Mouse (Mus musculus): ENCODE measurements around the gene Snai3. TPM values are rescaled to one million over a fixed set of nuclear protein-coding genes. Genes with fewer than 3 reads are reported as not detected.

The Snai3 gene
- total and polyA plus RNA-seq, 2 experiments from 2014 or later, result not detected

- no peak overlapping the region for H3K4me3 ChIP-seq (ENCODE audit: low read depth, low read length)
- peak; percentile 44; the same call in 1 of the 2 replicates for TF ChIP-seq CTCF (IDR thresholded peaks at IDR 0.05; ENCODE audit: low read depth)
- no peak overlapping the region for H3K27ac ChIP-seq (ENCODE audit: low read depth, low read length)
- peaks cover 28% of the 10 kb centered on the region for H3K27me3 ChIP-seq (ENCODE audit: insufficient read depth, low read length)
- no peaks in the 10 kb centered on the region for H3K4me1 ChIP-seq (ENCODE audit: insufficient read depth)
- WGBS, result 56% methylated on average over 6 of the region's 6 CpGs
- H3K36me3 ChIP-seq (ENCODE audit: insufficient read depth), result no peaks in the 10 kb centered on the region
- H3K9me3 ChIP-seq (ENCODE audit: low read length), result no peaks in the 10 kb centered on the region
- H3K4me2 ChIP-seq (ENCODE audit: low read depth), result no peak overlapping the region
- no peak overlapping the region for H3K9ac ChIP-seq
- no peak for ATAC-seq
- no peak for DNase-seq
Measured at GRCm38 (mm10) chr8:122459218-122459900, 1.2 kb downstream of the Snai3 start.

DNA sequence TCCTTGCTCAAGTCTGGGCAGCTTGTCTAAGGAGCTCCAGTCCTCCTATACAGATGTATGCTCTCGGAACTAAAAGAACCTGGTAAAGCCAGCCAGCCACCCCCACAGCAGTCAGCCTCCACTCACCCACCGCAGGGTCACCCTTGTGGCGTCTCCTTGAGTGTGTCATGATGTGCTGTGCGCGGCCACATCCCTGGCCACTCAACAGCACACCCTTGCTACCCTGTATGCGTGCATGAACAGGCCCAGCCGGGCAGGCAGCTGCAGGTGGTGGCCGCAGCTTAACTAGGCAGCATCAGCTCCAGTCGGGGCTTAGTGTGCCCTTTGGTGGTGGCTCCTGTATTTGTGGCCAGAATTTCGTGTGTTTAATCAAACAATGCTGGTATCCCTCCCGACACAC is 3.4 kb downstream of the Snai3 start:
- ATAC-seq (no peak), DNase-seq (no peak)
- Histone ChIP-seq H3K4me2 (ENCODE audit: low read depth) (no peak overlapping the region), H3K4me3 (ENCODE audit: low read depth, low read length) (no peak overlapping the region), H3K9me3 (ENCODE audit: low read length) (no peaks in the 10 kb centered on the region), H3K27me3 (ENCODE audit: insufficient read depth, low read length) (peaks cover 28% of the 10 kb centered on the region), H3K36me3 (ENCODE audit: insufficient read depth) (no peaks in the 10 kb centered on the region), H3K4me1 (ENCODE audit: insufficient read depth) (no peaks in the 10 kb centered on the region), H3K9ac (no peak overlapping the region), H3K27ac (ENCODE audit: low read depth, low read length) (no peak overlapping the region)
- no peak for TF ChIP-seq CTCF (IDR thresholded peaks at IDR 0.05; ENCODE audit: low read depth)
- WGBS, result 76% methylated on average over 11 of the region's 11 CpGs

- Histone ChIP-seq H3K4me2 (ENCODE audit: low read depth) (no peak overlapping the region), H3K27ac (ENCODE audit: low read depth, low read length) (no peak overlapping the region), H3K4me1 (ENCODE audit: insufficient read depth) (no peaks in the 10 kb centered on the region), H3K36me3 (ENCODE audit: insufficient read depth) (no peaks in the 10 kb centered on the region), H3K4me3 (ENCODE audit: low read depth, low read length) (no peak overlapping the region), H3K9ac (no peak overlapping the region), H3K9me3 (ENCODE audit: low read length) (no peaks in the 10 kb centered on the region), H3K27me3 (ENCODE audit: insufficient read depth, low read length) (peaks cover under 1% of the 10 kb centered on the region; the same call in 1 of the 2 replicates)
- ATAC-seq (no peak), DNase-seq (no peak)
- WGBS, result 87% methylated on average over 6 of the region's 6 CpGs
- no peak for TF ChIP-seq CTCF (IDR thresholded peaks at IDR 0.05; ENCODE audit: low read depth)
Measured at GRCm38 (mm10) chr8:122454409-122454808, 6.1 kb downstream of the Snai3 start.

- ATAC-seq, result no peak
- no peak overlapping the region for H3K9ac ChIP-seq
- no peak for TF ChIP-seq CTCF (IDR thresholded peaks at IDR 0.05; ENCODE audit: low read depth)
- 86% methylated on average over 10 of the region's 10 CpGs for WGBS
- no peak for DNase-seq
- H3K27me3 ChIP-seq (ENCODE audit: insufficient read depth, low read length), result no peaks in the 10 kb centered on the region
- no peaks in the 10 kb centered on the region for H3K4me1 ChIP-seq (ENCODE audit: insufficient read depth)
- H3K9me3 ChIP-seq (ENCODE audit: low read length), result no peaks in the 10 kb centered on the region
- no peak overlapping the region for H3K4me3 ChIP-seq (ENCODE audit: low read depth, low read length)
- H3K36me3 ChIP-seq (ENCODE audit: insufficient read depth), result no peaks in the 10 kb centered on the region
- no peak overlapping the region for H3K4me2 ChIP-seq (ENCODE audit: low read depth)
- no peak overlapping the region for H3K27ac ChIP-seq (ENCODE audit: low read depth, low read length)
Measured at GRCm38 (mm10) chr8:122452154-122452553, 8.4 kb downstream of the Snai3 start.

GRCm38 (mm10) chr8:122451161-122451703 is 9.3 kb downstream of the Snai3 start:
- H3K4me3 ChIP-seq (ENCODE audit: low read depth, low read length), result no peak overlapping the region
- no peak overlapping the region for H3K4me2 ChIP-seq (ENCODE audit: low read depth)
- H3K9ac ChIP-seq, result no peak overlapping the region
- H3K36me3 ChIP-seq (ENCODE audit: insufficient read depth), result no peaks in the 10 kb centered on the region
- H3K9me3 ChIP-seq (ENCODE audit: low read length), result no peaks in the 10 kb centered on the region
- H3K27me3 ChIP-seq (ENCODE audit: insufficient read depth, low read length), result no peaks in the 10 kb centered on the region
- ATAC-seq (no peak), DNase-seq (no peak)
- WGBS, result 82% methylated on average over 7 of the region's 7 CpGs
- no peaks in the 10 kb centered on the region for H3K4me1 ChIP-seq (ENCODE audit: insufficient read depth)
- H3K27ac ChIP-seq (ENCODE audit: low read depth, low read length), result no peak overlapping the region
- no peak for TF ChIP-seq CTCF (IDR thresholded peaks at IDR 0.05; ENCODE audit: low read depth)

DNA sequence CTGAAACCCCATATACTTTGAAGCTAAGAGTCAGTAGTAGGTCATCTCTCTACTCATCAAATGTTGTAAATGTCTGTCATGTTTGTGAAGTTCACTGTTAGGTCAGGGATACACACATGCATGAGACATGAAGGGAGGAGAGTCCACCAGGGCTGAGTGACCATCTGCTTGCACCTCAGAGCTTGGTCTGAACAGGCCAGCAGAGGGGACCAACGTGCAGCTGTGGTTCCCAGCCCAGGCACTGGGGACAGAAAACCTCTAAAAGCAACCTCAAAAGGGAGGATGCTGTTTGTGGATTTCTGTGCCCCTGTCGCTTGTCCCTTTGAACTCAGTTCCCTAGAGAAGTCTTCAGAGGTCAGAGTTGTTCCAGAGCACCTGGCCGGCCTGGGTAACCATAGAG is 15.3 kb downstream of the Snai3 start:
- ATAC-seq, result no peak
- Histone ChIP-seq H3K27me3 (ENCODE audit: insufficient read depth, low read length) (no peaks in the 10 kb centered on the region), H3K4me1 (ENCODE audit: insufficient read depth) (peaks cover 12% of the 10 kb centered on the region), H3K36me3 (ENCODE audit: insufficient read depth) (no peaks in the 10 kb centered on the region), H3K9ac (no peak overlapping the region), H3K4me2 (ENCODE audit: low read depth) (peak overlapping the region; percentile 79; the same call in 1 of the 2 replicates), H3K9me3 (ENCODE audit: low read length) (no peaks in the 10 kb centered on the region), H3K4me3 (ENCODE audit: low read depth, low read length) (no peak overlapping the region), H3K27ac (ENCODE audit: low read depth, low read length) (no peak overlapping the region)
- DNase-seq, result no peak
- 72% methylated on average over 3 of the region's 3 CpGs for WGBS
- TF ChIP-seq CTCF (IDR thresholded peaks at IDR 0.05; ENCODE audit: low read depth), result peak; percentile 32

GRCm38 (mm10) chr8:122444058-122444748 is 16.3 kb downstream of the Snai3 start:
- 3% methylated on average over 19 of the region's 19 CpGs for WGBS
- peak; percentile 23 for ATAC-seq
- Histone ChIP-seq H3K9ac (peak overlapping the region; percentile 84), H3K36me3 (ENCODE audit: insufficient read depth) (peaks cover 3% of the 10 kb centered on the region), H3K4me1 (ENCODE audit: insufficient read depth) (peaks cover 12% of the 10 kb centered on the region), H3K9me3 (ENCODE audit: low read length) (no peaks in the 10 kb centered on the region), H3K4me2 (ENCODE audit: low read depth) (peak overlapping the region; percentile 79), H3K27ac (ENCODE audit: low read depth, low read length) (peak overlapping the region; percentile 96), H3K4me3 (ENCODE audit: low read depth, low read length) (peak overlapping the region; percentile 84), H3K27me3 (ENCODE audit: insufficient read depth, low read length) (no peaks in the 10 kb centered on the region)
- DNase-seq, result peak; percentile 91
- TF ChIP-seq CTCF (IDR thresholded peaks at IDR 0.05; ENCODE audit: low read depth), result no peak

Data from forebrain, postnatal 0 days (tissue).